Mouse (Mus musculus): ENCODE results near the gene Spata13. TPM values are rescaled to one million over a fixed set of nuclear protein-coding genes. Genes with fewer than 3 reads are reported as not detected.

The Spata13 gene
- total and polyA plus RNA-seq, 3 experiments = 0.39 to 1.5 TPM; not detected in 1

DNA sequence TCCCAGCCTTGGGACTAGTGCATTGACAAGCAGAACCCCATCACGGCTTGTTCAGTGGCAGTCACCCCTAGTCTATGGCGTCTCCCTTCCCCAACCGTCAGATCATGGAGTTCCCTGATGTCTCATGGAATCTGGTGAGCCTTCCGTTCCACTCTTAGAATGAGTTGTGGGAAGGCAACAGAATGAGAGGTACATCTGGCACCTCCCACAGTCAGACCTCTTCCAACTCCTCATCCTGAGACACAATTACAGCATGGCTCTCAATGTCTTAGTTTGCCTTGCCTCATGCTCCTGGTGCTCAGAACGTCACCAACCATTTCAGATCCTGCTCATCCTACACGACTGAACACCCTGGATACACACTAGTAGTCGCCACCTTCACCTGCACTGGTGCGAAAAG, 142.7 kb downstream of the Spata13 start:
- no peak for TF ChIP-seq ZNF384 (IDR thresholded peaks at IDR 0.05; ENCODE audit: low read depth, low read length)
- TF ChIP-seq USF1 (IDR thresholded peaks at IDR 0.05; ENCODE audit: low read depth, low read length) = no peak
- TF ChIP-seq BHLHE40 (IDR thresholded peaks at IDR 0.05; ENCODE audit: borderline replicate concordance, low read depth, low read length) = no peak
- TF ChIP-seq MYB (IDR thresholded peaks at IDR 0.05; ENCODE audit: low read depth, low read length) = no peak
- TF ChIP-seq POLR2AphosphoS5 (IDR thresholded peaks at IDR 0.05; ENCODE audit: borderline replicate concordance, low read depth, low read length) = no peak
- TF ChIP-seq E2F4 (IDR thresholded peaks at IDR 0.05; ENCODE audit: borderline replicate concordance, low read depth, low read length) = no peak
- no peak for TF ChIP-seq KAT2A (conservative IDR thresholded peaks at IDR 0.05; ENCODE audit: low read depth, low read length)
- no peak for TF ChIP-seq ZKSCAN1 (IDR thresholded peaks at IDR 0.05; ENCODE audit: low read depth, low read length)
- no peak for TF ChIP-seq MYC (IDR thresholded peaks at IDR 0.05; ENCODE audit: low read depth, low read length)
- TF ChIP-seq SMC3 (IDR thresholded peaks at IDR 0.05; ENCODE audit: low read depth, low read length) = no peak
- no peak for TF ChIP-seq EP300 (IDR thresholded peaks at IDR 0.05; ENCODE audit: low read depth in 1 of 2, low read length in 2 of 2)
- Histone ChIP-seq H3K79me2 (ENCODE audit: control insufficient read depth, insufficient read depth, low read length, poor library complexity) (no peaks in the 10 kb centered on the region), H3K36me3 (ENCODE audit: control insufficient read depth in 1 of 2, insufficient read depth in 2 of 2, low read length in 2 of 2) (peaks cover 0 to 4% of the 10 kb centered on the region in 2 experiments; a peak in 2 of 4 replicates), H3K27ac (ENCODE audit: control insufficient read depth, low read depth, low read length) (no peak overlapping the region), H3K9ac (ENCODE audit: control insufficient read depth, low read depth, low read length, poor library complexity, severe bottlenecking) (no peak overlapping the region), H3K4me1 (ENCODE audit: control insufficient read depth in 1 of 2, insufficient read depth in 2 of 2, low read length in 2 of 2) (peaks cover 4 to 9% of the 10 kb centered on the region in 2 experiments), H3K9me3 (replicated peaks; ENCODE audit: insufficient read depth, low read length) (no peaks in the 10 kb centered on the region), H3K4me3 (ENCODE audit: control insufficient read depth in 1 of 2, insufficient read depth in 1 of 2, low read depth in 2 of 2, low read length in 2 of 2) (no peak overlapping the region), H3K27me3 (ENCODE audit: control insufficient read depth in 1 of 2, insufficient read depth in 2 of 2, low read length in 2 of 2) (no peaks in the 10 kb centered on the region)
- no peak for DNase-seq (ENCODE audit: low read depth, low spot score)

DNA sequence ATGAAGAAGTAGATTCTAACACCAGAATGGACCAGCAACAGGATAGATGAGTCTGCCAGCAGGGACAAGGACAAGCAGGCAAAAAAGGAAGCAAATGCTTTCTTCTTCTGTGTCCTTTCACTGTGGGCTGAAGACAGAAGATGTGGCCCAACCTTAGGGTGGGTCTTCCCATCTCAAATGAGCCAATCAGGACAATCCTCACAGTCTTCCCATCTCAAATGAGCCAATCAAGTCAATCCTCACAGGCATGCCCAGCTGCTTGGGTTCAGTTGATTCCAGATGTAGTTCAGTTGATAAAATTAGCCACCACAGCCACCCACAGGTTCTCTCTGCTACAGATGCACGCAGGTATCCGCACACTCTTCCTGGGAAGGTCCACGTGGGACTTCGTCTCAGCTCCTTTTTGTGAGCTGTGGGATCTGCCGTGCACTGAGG, 143.7 kb downstream of the Spata13 start:
- Histone ChIP-seq H3K9me3 (replicated peaks; ENCODE audit: insufficient read depth, low read length) (no peaks in the 10 kb centered on the region), H3K4me1 (ENCODE audit: control insufficient read depth in 1 of 2, insufficient read depth in 2 of 2, low read length in 2 of 2) (peaks cover 4 to 16% of the 10 kb centered on the region in 2 experiments), H3K4me3 (ENCODE audit: control insufficient read depth in 1 of 2, insufficient read depth in 1 of 2, low read depth in 2 of 2, low read length in 2 of 2) (peak overlapping the region; percentile 32 to 38; a peak in 3 of 4 replicates), H3K36me3 (ENCODE audit: control insufficient read depth in 1 of 2, insufficient read depth in 2 of 2, low read length in 2 of 2) (peaks cover 0 to 7% of the 10 kb centered on the region in 2 experiments; a peak in 2 of 4 replicates), H3K27me3 (ENCODE audit: control insufficient read depth in 1 of 2, insufficient read depth in 2 of 2, low read length in 2 of 2) (no peaks in the 10 kb centered on the region), H3K9ac (ENCODE audit: control insufficient read depth, low read depth, low read length, poor library complexity, severe bottlenecking) (peak overlapping the region; percentile 44; the same call in 1 of the 2 replicates), H3K27ac (ENCODE audit: control insufficient read depth, low read depth, low read length) (peak overlapping the region; percentile 73), H3K79me2 (ENCODE audit: control insufficient read depth, insufficient read depth, low read length, poor library complexity) (no peaks in the 10 kb centered on the region)
- peak; percentile 92 for DNase-seq (ENCODE audit: low read depth, low spot score)
- TF ChIP-seq TAL1 (IDR thresholded peaks at IDR 0.05; ENCODE audit: low read length) (0 out of 2 replicates have a peak, but pooled peaks have one; percentile 20), POLR2AphosphoS2 (IDR thresholded peaks at IDR 0.05; ENCODE audit: low read length) (peak; percentile 61; the same call in 1 of the 2 replicates), CHD1 (IDR thresholded peaks at IDR 0.05; ENCODE audit: low read depth, low read length) (no peak), ZMIZ1 (IDR thresholded peaks at IDR 0.05; ENCODE audit: low read depth, low read length) (peak; percentile 50; the same call in 1 of the 2 replicates), POLR2A (IDR thresholded peaks at IDR 0.05; ENCODE audit: control insufficient read depth in 1 of 2, insufficient read depth in 1 of 2, low read depth in 1 of 2, low read length in 2 of 2, poor library complexity in 1 of 2) (peak in 1 of 2 experiments; percentile 75; a peak in 2 of 4 replicates), NRF1 (IDR thresholded peaks at IDR 0.05; ENCODE audit: insufficient read depth, low read depth, low read length, poor library complexity, severe bottlenecking) (peak; percentile 78), ZKSCAN1 (IDR thresholded peaks at IDR 0.05; ENCODE audit: low read depth, low read length) (no peak), CHD2 (IDR thresholded peaks at IDR 0.05; ENCODE audit: low read length) (peak; percentile 37), GATA1 (IDR thresholded peaks at IDR 0.05; ENCODE audit: low read depth, low read length) (peak; percentile 33; the same call in 1 of the 2 replicates), MYB (IDR thresholded peaks at IDR 0.05; ENCODE audit: low read depth, low read length) (0 out of 2 replicates have a peak, but pooled peaks have one; percentile 22), SIN3A (IDR thresholded peaks at IDR 0.05; ENCODE audit: low read length) (0 out of 2 replicates have a peak, but pooled peaks have one; percentile 17), EP300 (IDR thresholded peaks at IDR 0.05; ENCODE audit: low read depth in 1 of 2, low read length in 2 of 2) (peak in 1 of 2 experiments; percentile 60; a peak in 2 of 4 replicates), HCFC1 (IDR thresholded peaks at IDR 0.05; ENCODE audit: low read depth, low read length) (peak; percentile 44; the same call in 1 of the 2 replicates), NELFE (IDR thresholded peaks at IDR 0.05; ENCODE audit: low read depth, low read length) (peak; percentile 70), TBP (IDR thresholded peaks at IDR 0.05; ENCODE audit: low read depth, low read length) (peak; percentile 68), TCF12 (IDR thresholded peaks at IDR 0.05; ENCODE audit: low read depth, low read length) (no peak; the same call in none of the 2 replicates), RAD21 (IDR thresholded peaks at IDR 0.05; ENCODE audit: low read depth, low read length) (no peak), JUND (IDR thresholded peaks at IDR 0.05; ENCODE audit: low read depth, low read length) (no peak)

All from MEL (cell line).